ENCODE assay signal across 7 mouse cellular contexts in the genomic region with DNA sequence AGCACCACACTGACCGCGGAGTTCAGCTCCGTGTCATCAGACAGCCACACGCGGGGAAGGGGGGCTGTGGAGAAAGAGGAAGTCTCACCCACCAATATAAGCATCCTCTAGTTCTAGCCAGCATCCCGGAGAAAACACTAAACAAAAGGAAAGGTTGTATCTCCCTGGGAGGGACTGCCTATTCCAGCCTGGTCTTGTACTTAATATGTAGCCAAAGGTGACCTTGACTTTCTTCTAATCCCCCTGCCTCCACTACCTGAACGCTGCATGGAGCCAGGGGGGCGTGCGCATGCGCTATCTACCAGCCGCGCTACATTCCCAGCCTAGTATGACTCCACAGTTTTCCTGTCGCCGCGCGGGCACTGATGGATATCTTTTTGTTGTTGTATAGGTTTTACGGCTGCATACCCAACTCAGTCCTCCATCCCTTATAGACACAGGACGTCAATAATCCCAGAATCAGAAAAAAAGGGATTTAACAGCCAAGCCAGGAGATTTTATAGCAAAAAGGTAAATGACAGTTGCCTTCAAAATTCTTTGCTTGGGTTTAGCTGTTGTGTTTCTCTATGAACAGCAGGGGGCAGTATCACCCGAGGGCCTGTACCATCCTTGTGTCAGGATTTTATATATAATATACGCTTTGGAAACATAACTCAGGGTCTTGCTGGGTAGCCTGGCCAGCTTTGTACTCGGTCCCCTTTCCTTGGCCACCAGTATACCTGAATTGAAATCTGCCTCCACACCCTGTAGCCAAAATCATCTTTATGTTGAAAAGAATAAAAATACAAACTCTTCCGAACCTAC. TPM values are rescaled to one million over a fixed set of nuclear protein-coding genes. Genes with fewer than 3 reads are reported as not detected.
DNase-seq lines count a peak whose midpoint lies in the region; ATAC-seq and TF ChIP-seq lines count a peak whose summit lies in the region.

No protein-coding gene starts in this region.

- peak overlapping the region; percentile 93 for H3K27ac ChIP-seq in ES-E14 (ENCODE audit: insufficient read depth, low read depth, low read length, poor library complexity, severe bottlenecking)
- no peak overlapping the region for H3K27ac ChIP-seq in forebrain, embryonic 13.5 days
- H3K27ac ChIP-seq in limb, embryonic 13.5 days = no peak overlapping the region
- H3K27ac ChIP-seq in midbrain, embryonic 14.5 days (replicated peaks; ENCODE audit: low read depth, low read length) = no peak overlapping the region
- H3K27ac ChIP-seq in stomach, embryonic 16.5 days (ENCODE audit: low read length) = no peak overlapping the region

- H3K9me3 ChIP-seq in ES-E14 (ENCODE audit: control insufficient read depth, insufficient read depth, low read depth, low read length) = no peaks in the 10 kb centered on the region
- H3K9me3 ChIP-seq in forebrain, embryonic 13.5 days (replicated peaks) = no peaks in the 10 kb centered on the region
- no peaks in the 10 kb centered on the region for H3K9me3 ChIP-seq in limb, embryonic 13.5 days
- no peaks in the 10 kb centered on the region for H3K9me3 ChIP-seq in midbrain, embryonic 14.5 days (ENCODE audit: control insufficient read depth, low read length)
- no peaks in the 10 kb centered on the region for H3K9me3 ChIP-seq in stomach, embryonic 16.5 days (replicated peaks; ENCODE audit: control insufficient read depth, low read length)

- in situ Hi-C loops in ES-E14 (cut with MboI; ENCODE audit: low sequenced_read_pairs in 2 of 2, unreplicated experiment in 2 of 2) = no loop called here

- WGBS in forebrain, embryonic 13.5 days = 18% methylated on average over 22 of the region's 22 CpGs
- WGBS in limb, embryonic 13.5 days = 14% methylated on average over 22 of the region's 22 CpGs
- 15% methylated on average over 22 of the region's 22 CpGs for WGBS in midbrain, embryonic 14.5 days
- WGBS in stomach, embryonic 16.5 days = 13% methylated on average over 22 of the region's 22 CpGs

- H3K4me1 ChIP-seq in ES-E14 (ENCODE audit: control insufficient read depth in 2 of 2, insufficient read depth in 2 of 2, low read length in 2 of 2, poor library complexity in 1 of 2) = peaks cover 14 to 27% of the 10 kb centered on the region in 2 experiments
- H3K4me1 ChIP-seq in forebrain, embryonic 13.5 days = 0 out of 2 replicates have a peak, but pooled peaks cover 11% of the 10 kb centered on the region
- H3K4me1 ChIP-seq in limb, embryonic 13.5 days = peaks cover 13% of the 10 kb centered on the region
- no peaks in the 10 kb centered on the region for H3K4me1 ChIP-seq in midbrain, embryonic 14.5 days (ENCODE audit: control insufficient read depth, insufficient read depth, low read length)
- 0 out of 2 replicates have a peak, but pooled peaks cover 6% of the 10 kb centered on the region for H3K4me1 ChIP-seq in stomach, embryonic 16.5 days (ENCODE audit: control insufficient read depth, insufficient read depth, low read length)

- no peaks in the 10 kb centered on the region for H3K36me3 ChIP-seq in ES-E14 (ENCODE audit: control insufficient read depth, insufficient read depth, low read length, poor library complexity, severe bottlenecking)
- no peaks in the 10 kb centered on the region for H3K36me3 ChIP-seq in forebrain, embryonic 13.5 days (ENCODE audit: poor library complexity, severe bottlenecking)
- H3K36me3 ChIP-seq in limb, embryonic 13.5 days = no peaks in the 10 kb centered on the region
- no peaks in the 10 kb centered on the region for H3K36me3 ChIP-seq in midbrain, embryonic 14.5 days (ENCODE audit: control insufficient read depth, insufficient read depth, low read length)
- no peaks in the 10 kb centered on the region for H3K36me3 ChIP-seq in stomach, embryonic 16.5 days (ENCODE audit: control insufficient read depth, insufficient read depth, low read length)

- no peaks in the 10 kb centered on the region for H3K27me3 ChIP-seq in forebrain, embryonic 13.5 days
- H3K27me3 ChIP-seq in limb, embryonic 13.5 days = no peaks in the 10 kb centered on the region
- H3K27me3 ChIP-seq in midbrain, embryonic 14.5 days (ENCODE audit: control insufficient read depth, insufficient read depth, low read length) = no peaks in the 10 kb centered on the region
- H3K27me3 ChIP-seq in stomach, embryonic 16.5 days (ENCODE audit: control insufficient read depth, insufficient read depth, low read length) = no peaks in the 10 kb centered on the region

- peak; percentile 33; the same call in 1 of the 2 replicates for ATAC-seq in forebrain, embryonic 13.5 days
- 0 out of 2 replicates have a peak, but pooled peaks have one; percentile 24 for ATAC-seq in limb, embryonic 13.5 days (ENCODE audit: low FRiP score, low read depth)
- no peak for ATAC-seq in midbrain, embryonic 14.5 days (ENCODE audit: low FRiP score, low TSS enrichment)
- no peak for ATAC-seq in stomach, embryonic 16.5 days (ENCODE audit: insufficient read depth, low FRiP score)

- peak overlapping the region; percentile 58 for H3K4me2 ChIP-seq in forebrain, embryonic 13.5 days
- H3K4me2 ChIP-seq in limb, embryonic 13.5 days (replicated peaks) = peak overlapping the region; percentile 63
- peak overlapping the region; percentile 51 for H3K4me2 ChIP-seq in midbrain, embryonic 14.5 days (ENCODE audit: low read length)
- peak overlapping the region; percentile 50 for H3K4me2 ChIP-seq in stomach, embryonic 16.5 days (ENCODE audit: low read depth, low read length)

- peak; percentile 76 for DNase-seq in ES-E14 (ENCODE audit: low read depth, low spot score)
- DNase-seq in ZHBTc4 (ENCODE audit: low read depth, low spot score) = peak; percentile 91
- DNase-seq in hindlimb bud, embryonic 11.5 days (ENCODE audit: extremely low spot score, low read depth, low spot score) = peak; percentile 57
- DNase-seq in midbrain, embryonic 14.5 days = peak; percentile 85

- H3K9ac ChIP-seq in ES-E14 (ENCODE audit: insufficient read depth, low read depth, low read length, poor library complexity, severe bottlenecking) = peak overlapping the region; percentile 69; the same call in 1 of the 2 replicates
- peak overlapping the region; percentile 53 for H3K9ac ChIP-seq in forebrain, embryonic 13.5 days
- 0 out of 2 replicates have a peak overlapping the region, but pooled peaks have one; percentile 6 for H3K9ac ChIP-seq in limb, embryonic 13.5 days
- peak overlapping the region; percentile 20; the same call in 1 of the 2 replicates for H3K9ac ChIP-seq in midbrain, embryonic 14.5 days (replicated peaks; ENCODE audit: low read length)
- peak overlapping the region; percentile 48; the same call in 1 of the 2 replicates for H3K9ac ChIP-seq in stomach, embryonic 16.5 days (ENCODE audit: low read length)

- peak overlapping the region; percentile 50 to 66 for H3K4me3 ChIP-seq in ES-E14 (ENCODE audit: insufficient read depth in 1 of 2, low read depth in 1 of 2, low read length in 2 of 2, poor library complexity in 1 of 2, severe bottlenecking in 1 of 2)
- H3K4me3 ChIP-seq in forebrain, embryonic 13.5 days = peak overlapping the region; percentile 23
- peak overlapping the region; percentile 26 for H3K4me3 ChIP-seq in limb, embryonic 13.5 days
- peak overlapping the region; percentile 21 for H3K4me3 ChIP-seq in midbrain, embryonic 14.5 days (replicated peaks; ENCODE audit: low read depth, low read length)
- H3K4me3 ChIP-seq in stomach, embryonic 16.5 days (replicated peaks; ENCODE audit: low read length) = peak overlapping the region; percentile 20; the same call in 1 of the 2 replicates

TF ChIP-seq in ES-E14, 5 proteins besides CTCF, POLR2A, EP300 and RAD21:
- TF ChIP-seq MAFK (IDR thresholded peaks at IDR 0.05; ENCODE audit: insufficient read depth, low read depth, low read length) (peak; percentile 81), CHD2 (IDR thresholded peaks at IDR 0.05; ENCODE audit: low read depth, low read length) (no peak)

RNA-seq across cellular contexts. Expression of gene Nipal3, which starts 12.9 kb away (rescaled TPM):
- total RNA-seq in ES-E14 (2012; rRNA removed) = 15.3 and 35.0 TPM in 2 replicates
- polyA plus RNA-seq in forebrain, embryonic 13.5 days (2015; fragmentation: Nextera tagmentation; extraction: Ambion mirVana) = 2.7 and 4.5 TPM in 2 replicates
- 2.8 and 3.1 TPM in 2 replicates for polyA plus RNA-seq in limb, embryonic 13.5 days (2015; fragmentation: Nextera tagmentation; extraction: Ambion mirVana)
- polyA plus RNA-seq in midbrain, embryonic 14.5 days (2014; fragmentation: Nextera tagmentation; extraction: Ambion mirVana) = 7.7 and 9.8 TPM in 2 replicates
- 4.7 and 4.8 TPM in 2 replicates for polyA plus RNA-seq in stomach, embryonic 16.5 days (2015; fragmentation: Nextera tagmentation; extraction: Ambion mirVana)

RNA-seq across cellular contexts. Expression of gene Stpg1, which starts 13.2 kb away (rescaled TPM):
- total RNA-seq in ES-E14 (2012; rRNA removed) = 0.09 and 0.26 TPM in 2 replicates
- 0.25 TPM in 1 of 2 replicates, not detected in the other for polyA plus RNA-seq in forebrain, embryonic 13.5 days (2015; fragmentation: Nextera tagmentation; extraction: Ambion mirVana)
- polyA plus RNA-seq in limb, embryonic 13.5 days (2015; fragmentation: Nextera tagmentation; extraction: Ambion mirVana) = not detected in 2 replicates
- polyA plus RNA-seq in midbrain, embryonic 14.5 days (2014; fragmentation: Nextera tagmentation; extraction: Ambion mirVana) = 0.68 TPM in 1 of 2 replicates, not detected in the other
- 0.17 and 0.29 TPM in 2 replicates for polyA plus RNA-seq in stomach, embryonic 16.5 days (2015; fragmentation: Nextera tagmentation; extraction: Ambion mirVana)

Comparison
In these comparisons a context has a peak if more than half of its experiments do, and no peak if none do; other contexts are left out.
1. H3K9ac ChIP-seq: peak in every context shown above with its lines; median percentile 69 in ES-E14; 53 in forebrain, embryonic 13.5 days; 48 in stomach, embryonic 16.5 days; 20 in midbrain, embryonic 14.5 days; 6 in limb, embryonic 13.5 days.
2. ATAC-seq: peak in forebrain, embryonic 13.5 days (single experiment) and limb, embryonic 13.5 days (single experiment); none in midbrain, embryonic 14.5 days (single experiment) and stomach, embryonic 16.5 days (single experiment).
3. Peak in every context shown above with its lines, with median percentiles within 50 percentile points of each other: DNase-seq, H3K4me3 ChIP-seq and H3K4me2 ChIP-seq.